Mouse (Mus musculus) lung, postnatal 4 days (tissue): Measurements from ENCODE around the gene Mov10l1.

Experiments
- DNase-seq, 2 experiments: peaks; one replicate each; pipeline ENCODE4 v3.0.0; 2021

The Mov10l1 gene

DNA sequence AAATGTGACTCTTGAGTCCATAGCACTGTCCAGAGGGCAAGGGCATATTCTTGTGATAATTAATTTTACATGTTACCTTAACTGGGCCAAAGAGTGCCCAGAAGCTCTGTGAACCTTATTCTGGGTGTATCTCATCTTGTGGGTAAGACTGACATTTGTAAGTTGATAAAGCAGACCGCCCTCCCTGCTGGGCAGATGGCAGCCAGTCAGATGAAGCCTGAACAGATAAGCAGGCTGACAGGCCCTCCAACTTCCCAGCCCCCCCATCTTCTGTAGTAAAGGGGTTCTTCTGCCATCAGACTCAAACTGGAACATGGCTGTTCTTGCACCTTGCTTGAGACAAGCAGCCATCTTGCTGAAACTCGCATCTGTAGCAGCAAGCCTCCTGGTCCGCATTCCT is 34.0 kb downstream of the Mov10l1 start:
- DNase-seq, result no peak

DNA sequence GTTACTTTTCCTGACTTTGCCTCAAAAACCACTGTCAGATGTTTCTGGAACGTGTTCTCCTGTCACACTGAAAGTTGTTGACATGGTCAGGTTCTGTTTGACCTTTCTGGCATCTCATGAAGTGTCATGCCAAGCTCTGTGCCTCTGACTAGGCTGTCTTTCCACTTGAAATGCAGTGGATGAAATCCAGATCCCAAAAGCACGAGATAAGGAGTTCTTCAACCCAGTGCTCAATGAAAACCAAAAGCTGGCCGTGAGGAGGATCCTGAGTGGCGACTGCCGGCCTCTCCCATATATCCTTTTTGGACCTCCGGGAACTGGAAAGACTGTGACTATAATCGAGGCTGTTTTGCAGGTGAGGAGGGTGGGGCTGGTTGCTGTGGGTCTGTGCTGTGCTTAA is 37.4 kb downstream of the Mov10l1 start:
- no peak for DNase-seq

DNA sequence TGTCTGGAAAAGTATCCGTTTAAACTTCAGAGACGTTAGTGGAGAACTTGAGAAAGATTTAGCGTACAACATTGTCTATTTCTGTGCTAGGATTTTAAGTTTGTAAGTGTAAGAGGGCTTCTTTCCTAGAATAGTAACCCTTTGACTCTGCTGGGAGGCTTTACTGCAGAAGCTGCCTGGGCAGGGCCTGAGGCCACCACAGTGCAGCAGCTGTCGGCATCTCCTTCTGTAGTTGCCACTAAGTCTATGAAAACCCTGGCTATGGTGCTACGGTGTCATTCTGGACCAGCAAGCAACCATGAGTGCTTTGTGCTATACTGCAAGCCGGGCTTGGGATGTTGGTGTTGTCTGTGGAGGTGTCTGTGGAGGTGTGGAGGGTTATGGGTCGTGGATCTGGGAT is 37.8 kb downstream of the Mov10l1 start:
- no peak for DNase-seq

GRCm38 (mm10) chr15:89044381-89044780 is 61.7 kb downstream of the Mov10l1 start:
- DNase-seq, result peak in 1 of 2 experiments; percentile 10

DNA sequence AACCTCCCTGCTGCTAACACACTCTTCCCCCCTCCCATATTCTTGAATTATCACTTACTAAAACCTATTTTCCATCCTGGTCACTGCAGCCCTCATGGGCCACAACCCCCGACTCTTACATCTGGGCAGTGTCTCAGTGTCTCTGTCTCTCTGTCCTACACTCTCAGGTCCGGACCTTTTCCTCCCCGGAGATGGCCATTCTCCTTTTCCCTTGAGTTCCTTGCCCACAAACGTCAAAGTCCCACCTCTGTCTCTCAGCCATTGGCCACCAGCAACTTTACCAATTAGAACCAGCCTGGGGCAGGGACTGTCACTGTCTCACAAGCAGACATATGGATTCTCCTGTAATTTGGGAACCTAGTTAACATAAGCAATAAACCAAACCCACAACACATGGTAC is 63.6 kb downstream of the Mov10l1 start:
- DNase-seq, result no peak

GRCm38 (mm10) chr15:89054666-89055065 is 72.0 kb downstream of the Mov10l1 start:
- DNase-seq, result peak; percentile 2 to 12

GRCm38 (mm10) chr15:89058736-89059135 is 76.0 kb downstream of the Mov10l1 start:
- peak; percentile 2 to 16 for DNase-seq

DNA sequence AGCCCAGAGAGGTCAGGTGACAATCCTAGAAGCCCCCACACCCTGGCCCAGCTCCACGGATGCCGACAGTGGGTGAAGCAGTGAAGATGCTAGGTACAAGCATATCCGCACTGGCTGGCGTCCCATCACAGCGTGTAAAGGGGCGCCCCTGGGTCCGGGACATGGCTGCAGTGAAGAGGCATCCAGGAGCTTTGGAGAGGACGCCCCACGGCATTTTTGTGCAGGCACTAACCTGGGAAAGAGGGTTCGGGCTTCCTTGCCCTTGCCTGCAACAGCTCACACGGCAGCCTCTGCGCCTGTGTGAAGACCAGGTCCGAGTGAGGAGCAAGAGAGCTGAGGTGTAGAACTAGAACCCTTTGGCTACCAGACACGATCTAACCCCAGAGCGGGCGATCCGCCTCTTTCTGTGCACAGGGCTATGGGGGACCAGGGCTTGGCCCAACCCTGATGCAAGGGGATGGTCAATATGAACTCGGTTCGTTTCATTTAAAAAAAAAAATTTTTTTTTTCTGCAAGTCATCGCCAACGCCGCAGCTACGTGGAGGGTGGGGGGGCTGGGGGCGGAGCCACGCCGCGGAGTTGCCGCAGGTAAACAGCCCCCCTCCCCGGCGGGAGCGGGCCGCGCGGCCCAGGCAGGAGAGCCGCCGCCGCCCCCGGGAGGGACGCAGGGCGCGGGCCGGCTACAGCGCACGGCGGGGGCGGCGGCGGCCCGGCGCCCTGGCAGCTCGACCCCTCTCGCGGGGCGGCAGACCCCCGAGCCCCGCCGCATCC is 76.6 kb downstream of the Mov10l1 start, which contains the start of gene Panx2:
TSS of gene Panx2 (plus strand) at position 574 of the 771 bp plus-strand sequence.
- DNase-seq, result peak; percentile 4 to 17

DNA sequence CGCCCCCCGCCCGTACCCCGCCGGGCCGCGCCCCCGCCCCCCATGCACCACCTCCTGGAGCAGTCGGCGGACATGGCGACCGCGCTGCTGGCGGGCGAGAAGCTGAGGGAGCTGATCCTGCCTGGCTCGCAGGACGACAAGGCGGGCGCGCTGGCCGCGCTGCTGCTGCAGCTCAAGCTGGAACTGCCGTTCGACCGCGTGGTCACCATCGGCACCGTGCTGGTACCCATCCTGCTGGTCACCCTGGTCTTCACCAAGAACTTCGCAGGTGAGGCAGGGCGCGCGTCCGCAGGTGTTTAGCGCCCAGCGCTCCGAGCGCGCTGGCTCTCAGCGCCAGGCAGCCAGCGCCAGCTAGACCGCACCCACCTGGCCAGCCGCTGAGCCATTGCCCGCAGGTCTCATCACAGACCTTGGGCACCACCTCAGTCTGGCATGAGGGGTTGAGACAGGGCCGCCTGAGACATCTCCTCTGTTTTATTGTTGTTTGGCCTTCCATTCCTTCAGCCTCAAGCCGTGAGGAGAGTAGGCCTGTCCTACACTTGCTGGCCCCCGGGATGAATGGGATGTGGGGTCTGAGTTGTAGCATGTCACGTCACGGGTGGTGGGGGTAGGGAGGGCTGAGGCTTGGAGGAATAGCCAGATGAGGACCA is 77.4 kb downstream of the Mov10l1 start:
- peak in 1 of 2 experiments; percentile 34 for DNase-seq

DNA sequence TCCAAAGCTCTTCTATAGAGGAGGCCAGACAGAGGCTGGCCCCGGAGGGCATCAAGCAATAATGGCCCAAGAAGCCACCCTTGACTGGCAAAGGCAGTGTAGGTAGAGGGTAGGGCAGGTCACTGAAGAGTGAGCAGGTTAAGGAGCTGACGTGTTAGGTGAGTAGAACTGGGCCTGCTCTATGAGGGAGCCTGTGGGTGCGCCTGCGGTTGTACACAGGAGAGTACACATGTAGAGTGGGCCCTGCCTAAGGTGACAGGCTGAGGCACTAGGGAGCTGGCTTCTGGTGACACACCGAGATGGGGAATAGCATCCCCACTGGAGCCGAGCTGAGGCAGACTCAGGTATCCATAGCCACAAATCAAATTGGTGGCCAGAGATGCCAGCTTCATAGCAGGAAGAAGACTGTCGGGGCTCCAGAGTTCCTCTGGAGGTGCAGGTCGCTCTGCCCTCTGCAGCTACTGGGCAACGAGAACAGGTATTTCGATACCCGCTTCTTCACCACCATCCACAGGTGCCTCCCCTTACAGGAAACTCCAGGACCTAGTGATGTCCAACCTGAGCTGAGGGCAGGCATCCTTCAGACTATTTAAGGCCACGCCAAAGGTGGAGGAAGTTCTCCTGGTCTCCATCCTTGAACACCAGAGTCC is 78.2 kb downstream of the Mov10l1 start:
- peak in 1 of 2 experiments; percentile 16 for DNase-seq

DNA sequence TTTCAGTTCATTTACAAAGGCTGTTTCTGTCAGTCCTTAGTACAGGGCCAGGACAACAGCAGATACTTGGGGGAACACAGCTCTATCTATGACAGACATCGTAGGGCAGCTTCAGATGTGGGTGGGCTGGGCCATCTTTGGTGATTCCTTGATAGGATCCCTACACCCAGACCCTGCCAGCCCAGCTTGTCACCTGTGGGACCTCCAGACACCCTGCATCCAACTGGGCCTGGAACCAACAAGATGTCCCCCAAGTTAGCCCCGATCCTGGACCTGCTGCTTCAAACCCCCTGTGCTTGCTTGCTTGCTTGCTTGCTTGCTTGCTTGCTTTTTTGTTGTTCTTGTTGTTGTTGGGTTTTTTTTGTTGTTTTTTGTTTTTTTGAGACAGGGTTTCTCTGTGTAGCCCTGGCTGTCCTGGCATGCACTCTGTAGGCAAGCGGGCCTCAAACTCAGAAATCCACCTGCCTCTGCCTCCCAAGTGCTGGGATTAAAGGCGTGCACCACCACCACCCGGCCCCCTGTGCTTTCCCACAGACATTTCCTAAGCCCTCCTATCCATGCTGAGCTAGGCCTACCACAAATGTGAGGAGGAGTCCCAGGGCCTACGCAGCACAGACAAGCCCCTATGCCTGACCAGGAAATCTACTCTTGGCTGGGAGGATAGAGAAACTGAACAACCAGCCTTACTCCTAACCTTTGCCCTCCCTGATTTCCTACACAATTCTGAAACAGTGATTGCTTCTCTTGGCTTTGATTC is 79.2 kb downstream of the Mov10l1 start:
- DNase-seq, result peak in 1 of 2 experiments; percentile 14

GRCm38 (mm10) chr15:89062518-89062910 is 79.8 kb downstream of the Mov10l1 start:
- no peak for DNase-seq

- DNase-seq, result peak in 1 of 2 experiments; percentile 9
These were observed 80.3 kb downstream of the Mov10l1 start for GRCm38 (mm10) chr15:89063001-89063400.

- DNase-seq, result peak in 1 of 2 experiments; percentile 18
These were observed 80.8 kb downstream of the Mov10l1 start for GRCm38 (mm10) chr15:89063536-89063935.

- peak in 1 of 2 experiments; percentile 16 for DNase-seq
These were observed 82.2 kb downstream of the Mov10l1 start for GRCm38 (mm10) chr15:89064891-89065290.

DNA sequence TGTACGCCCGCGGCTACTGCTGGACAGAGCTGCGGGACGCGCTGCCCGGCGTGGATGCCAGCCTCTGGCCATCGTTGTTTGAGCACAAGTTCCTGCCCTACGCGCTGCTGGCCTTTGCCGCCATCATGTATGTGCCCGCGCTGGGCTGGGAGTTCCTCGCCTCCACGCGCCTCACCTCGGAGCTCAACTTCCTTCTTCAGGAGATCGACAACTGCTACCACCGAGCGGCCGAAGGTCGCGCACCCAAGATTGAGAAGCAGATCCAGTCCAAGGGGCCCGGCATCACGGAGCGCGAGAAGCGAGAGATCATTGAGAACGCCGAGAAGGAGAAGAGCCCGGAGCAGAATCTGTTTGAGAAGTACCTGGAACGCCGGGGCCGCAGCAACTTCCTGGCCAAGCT is 84.9 kb downstream of the Mov10l1 start:
- DNase-seq, result peak in 1 of 2 experiments; percentile 20

DNA sequence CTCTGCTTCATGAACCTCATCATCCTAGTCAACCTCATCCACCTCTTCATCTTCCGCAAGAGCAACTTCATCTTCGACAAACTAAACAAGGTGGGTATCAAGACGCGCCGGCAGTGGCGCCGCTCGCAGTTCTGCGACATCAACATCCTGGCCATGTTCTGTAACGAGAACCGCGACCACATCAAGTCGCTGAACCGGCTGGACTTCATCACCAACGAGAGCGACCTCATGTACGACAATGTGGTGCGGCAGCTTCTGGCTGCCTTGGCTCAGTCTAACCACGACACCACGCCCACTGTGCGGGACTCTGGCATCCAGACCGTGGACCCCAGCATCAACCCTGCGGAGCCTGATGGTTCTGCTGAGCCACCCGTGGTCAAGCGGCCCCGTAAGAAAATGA is 85.5 kb downstream of the Mov10l1 start:
- no peak for DNase-seq

DNA sequence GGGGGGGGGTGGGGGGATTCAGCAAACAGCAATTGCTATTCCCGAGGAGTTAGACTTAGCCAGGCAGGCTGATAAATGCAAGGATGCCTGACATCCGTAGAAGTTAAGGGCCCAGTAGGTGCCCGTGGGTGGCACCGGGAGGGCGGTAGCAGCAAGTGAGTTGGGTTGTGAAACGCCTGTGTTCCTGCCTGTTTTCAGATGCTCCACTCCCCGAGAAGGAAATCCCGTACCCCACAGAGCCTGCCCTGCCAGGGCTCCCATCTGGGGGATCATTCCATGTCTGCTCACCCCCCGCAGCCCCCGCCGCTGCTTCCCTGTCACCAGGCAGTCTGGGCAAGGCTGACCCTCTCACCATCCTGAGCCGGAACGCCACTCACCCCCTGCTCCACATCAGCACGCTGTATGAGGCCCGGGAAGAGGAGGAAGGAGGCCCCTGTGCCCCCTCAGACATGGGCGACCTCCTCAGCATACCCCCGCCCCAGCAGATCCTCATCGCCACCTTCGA is 86.7 kb downstream of the Mov10l1 start:
- no peak for DNase-seq

DNA sequence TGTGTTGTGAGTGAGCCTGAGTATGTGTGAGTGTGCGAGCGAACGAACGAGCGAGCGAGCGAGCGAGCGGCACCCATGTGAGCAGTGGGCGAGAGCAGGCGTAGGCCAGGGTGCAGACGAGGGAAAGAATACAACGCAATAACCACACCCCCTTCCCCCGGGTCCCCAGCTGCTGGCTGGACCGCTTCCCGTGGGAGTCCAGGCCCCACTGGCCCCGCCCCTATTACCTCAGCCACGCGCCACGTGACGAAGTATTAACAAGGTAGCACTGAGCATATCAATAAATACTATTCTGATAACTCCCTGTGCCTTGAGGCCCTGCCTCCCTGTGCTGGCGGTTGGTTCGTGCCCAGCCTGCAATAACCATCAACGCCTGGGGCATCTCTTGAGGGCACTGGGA is 87.9 kb downstream of the Mov10l1 start:
- no peak for DNase-seq

GRCm38 (mm10) chr15:89073993-89074603 is 91.4 kb downstream of the Mov10l1 start:
- no peak for DNase-seq

DNA sequence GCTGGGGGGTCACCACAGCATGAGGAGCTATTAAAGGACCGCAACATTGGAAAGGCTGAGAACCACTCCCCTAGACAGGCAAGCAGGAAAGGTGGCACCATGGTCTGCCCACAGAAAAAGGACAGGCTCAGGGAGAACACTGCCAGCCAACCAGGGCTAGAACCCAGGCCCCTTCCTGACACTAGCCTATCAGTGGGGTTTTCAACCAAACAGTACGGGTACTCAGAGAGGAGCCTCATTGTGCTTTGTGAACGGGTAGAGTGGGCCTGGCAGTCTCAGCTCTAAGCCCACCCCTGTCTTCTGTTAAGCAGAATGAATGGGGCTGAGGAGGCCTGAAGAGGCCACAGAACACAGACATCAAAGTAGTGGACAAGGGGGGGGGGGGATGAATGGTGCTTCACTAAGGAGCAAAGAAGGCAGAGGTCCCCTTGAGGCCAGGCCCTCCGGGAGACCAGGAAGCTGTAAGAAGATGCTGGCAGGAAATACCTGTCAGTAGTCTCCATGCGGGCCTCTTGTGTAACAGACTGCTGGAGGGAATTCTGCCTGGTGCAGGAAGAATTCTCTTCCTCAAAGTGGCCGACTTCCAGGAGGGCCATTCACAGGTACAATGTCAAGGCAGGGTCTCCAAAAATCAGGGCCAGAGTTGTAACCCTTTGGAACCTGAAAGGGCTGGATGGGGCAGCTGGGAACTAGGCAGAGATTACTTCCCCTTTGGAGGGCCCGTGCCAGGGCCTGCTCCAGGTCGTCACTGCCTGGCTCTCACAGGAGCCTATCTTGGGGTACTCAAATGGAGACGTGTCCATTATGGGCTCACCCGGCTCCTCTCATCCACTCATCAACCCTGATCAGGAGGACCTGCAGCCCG is 92.1 kb downstream of the Mov10l1 start, which contains the start of gene Trabd:
TSS of gene Trabd (plus strand) at position 512 of the 865 bp plus-strand sequence.
- no peak for DNase-seq
